Mouse (Mus musculus) megakaryocyte, embryonic 14.5 days (primary cell): ENCODE results near the gene Coq9.

Experiments used
- FLI1 ChIP-seq: IDR thresholded peaks from 2 replicates; pipeline ENCODE4 v1.6.1; 2012; ENCODE audit warnings: low read length, inconsistent platforms, mixed read lengths
- GATA1 ChIP-seq: IDR thresholded peaks from 3 replicates; pipeline ENCODE4 v1.6.1; 2012; ENCODE audit warnings: mixed read lengths, low read length, inconsistent platforms, borderline replicate concordance

- no peak for TF ChIP-seq FLI1
- TF ChIP-seq GATA1, result no peak
Observed at GRCm38 (mm10) chr8:94892917-94893316, 54.8 kb downstream of the Coq9 start.
